Mouse (Mus musculus) central nervous system, embryonic 18 days (tissue): Measurements from ENCODE around the gene Olfr309. TPM values are rescaled to one million over a fixed set of nuclear protein-coding genes. Genes with fewer than 3 reads are reported as not detected.

ENCODE experiments used
- polyA plus RNA-seq: library from polyadenylated mRNA; depleted of rRNA; stranded (reverse); fragments of >200 nt; gene quantifications from 2 replicates; pipeline ENCODE4 v1.2.3, GENCODE M21; 2012; rRNA removed

Gene Olfr309
- polyA plus RNA-seq, result not detected in 2 replicates

DNA sequence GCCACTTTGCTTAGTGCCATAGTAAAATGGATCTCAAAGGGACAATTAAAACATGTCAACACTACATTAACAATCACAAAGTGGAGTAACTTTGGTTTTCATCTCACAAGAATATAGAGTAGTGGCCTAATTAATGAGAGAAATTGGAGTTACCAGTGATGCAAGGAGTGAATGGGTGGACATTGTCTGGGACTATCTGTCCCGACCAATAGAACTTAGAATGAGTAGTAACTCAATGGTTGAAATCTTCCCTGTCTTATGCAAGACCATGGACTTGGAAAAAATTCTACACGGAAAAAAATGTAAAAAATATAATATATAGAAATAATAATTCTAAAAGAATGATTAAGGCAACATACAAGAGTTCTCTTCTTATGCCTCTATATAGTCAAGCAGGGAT is at the start of gene Olfr309:
Gene Olfr309, minus strand, starts transcription at position 101 of the 400 bp plus-strand sequence.

GRCm38 (mm10) chr7:86337486-86337885 is 24.0 kb upstream of the Olfr309 start, which contains the start of gene Olfr307:
TSS of gene Olfr307 (minus strand) at chr7:86337586.

GRCm38 (mm10) chr7:86325530-86325929 is 12.0 kb upstream of the Olfr309 start, which contains the start of gene Olfr308:
TSS of gene Olfr308 (minus strand) at chr7:86325630.

GRCm38 (mm10) chr7:86277072-86277471 is 36.4 kb downstream of the Olfr309 start, which contains the start of gene Olfr310:
TSS of gene Olfr310 (minus strand) at chr7:86277172.

Other genes starting within 250 kb of the Olfr309 start
- gene Vmn2r75, start 141.9 kb downstream of the Olfr309 start, polyA plus RNA-seq, result not detected in 2 replicates
- gene Vmn2r76, start 67.4 kb downstream of the Olfr309 start, polyA plus RNA-seq, result not detected in 2 replicates
- not detected in 2 replicates for gene Olfr310, start 36.5 kb downstream of the Olfr309 start, polyA plus RNA-seq
- gene Olfr308, start 11.9 kb upstream of the Olfr309 start, polyA plus RNA-seq, result not detected in 2 replicates
- not detected in 2 replicates for gene Olfr307, start 23.9 kb upstream of the Olfr309 start, polyA plus RNA-seq
- gene Olfr305, start 53.2 kb upstream of the Olfr309 start, polyA plus RNA-seq, result not detected in 2 replicates
- not detected in 2 replicates for gene Olfr304, start 73.0 kb upstream of the Olfr309 start, polyA plus RNA-seq
- not detected in 2 replicates for gene Olfr303, start 84.1 kb upstream of the Olfr309 start, polyA plus RNA-seq
- not detected in 2 replicates for gene Olfr301, start 90.1 kb upstream of the Olfr309 start, polyA plus RNA-seq
- not detected in 2 replicates for gene Olfr299, start 146.2 kb upstream of the Olfr309 start, polyA plus RNA-seq
- not detected in 2 replicates for gene Olfr298, start 178.8 kb upstream of the Olfr309 start, polyA plus RNA-seq
- not detected in 2 replicates for gene Olfr297, start 206.3 kb upstream of the Olfr309 start, polyA plus RNA-seq